Mouse (Mus musculus) CH12.LX (cell line): ENCODE measurements around the gene Dscaml1. TPM values are rescaled to one million over a fixed set of nuclear protein-coding genes. Genes with fewer than 3 reads are reported as not detected.

Experiments
- DNase-seq: peaks from one replicate; pipeline ENCODE4 v3.0.0-alpha.2; 2013; ENCODE audit errors: extremely low read depth
- H3K27ac ChIP-seq: 2 replicates; pipeline ENCODE4 v1.5.1; 2012; ENCODE audit warnings: low read depth, mild to moderate bottlenecking, control low read depth, moderate library complexity; ENCODE audit not compliant: insufficient read depth
- H3K27me3 ChIP-seq: replicated peaks from 2 replicates; pipeline ENCODE3; 2012; ENCODE audit warnings: inconsistent platforms
- H3K36me3 ChIP-seq, 2 experiments: replicated peaks in 1 of 2; 2 replicates each; pipeline versions ENCODE3 to v1.6.1; 2012; ENCODE audit warnings: inconsistent platforms in 1 of 2, low read length in 1 of 2, mild to moderate bottlenecking in 1 of 2, mixed read lengths in 1 of 2, moderate library complexity in 1 of 2; ENCODE audit not compliant: control insufficient read depth in 1 of 2, insufficient read depth in 1 of 2
- H3K4me1 ChIP-seq, 2 experiments: 2 replicates each; pipeline ENCODE4 v1.6.1; 2012; ENCODE audit warnings: inconsistent platforms in 1 of 2, moderate library complexity in 1 of 2; ENCODE audit not compliant: insufficient read depth in 2 of 2, control insufficient read depth in 1 of 2
- H3K4me2 ChIP-seq: 2 replicates; pipeline ENCODE4 v1.6.1; 2012; ENCODE audit warnings: low read depth, mild to moderate bottlenecking, control low read depth; ENCODE audit not compliant: poor library complexity, insufficient read depth, severe bottlenecking
- H3K4me3 ChIP-seq, 3 experiments: fragments of 150-350 bp in 1 of 3; sonication (generic) in 1 of 3; replicated peaks in 1 of 3; 2 replicates each; pipeline versions ENCODE3 to v1.5.1; 2011 to 2012; ENCODE audit warnings: low read depth in 2 of 3, low read length in 2 of 3, mild to moderate bottlenecking in 2 of 3, moderate library complexity in 2 of 3, control low read depth in 1 of 3, improper control_type of control experiment in 1 of 3, inconsistent platforms in 1 of 3, mixed read lengths in 1 of 3; ENCODE audit not compliant: poor library complexity in 1 of 3
- H3K79me2 ChIP-seq: replicated peaks from 2 replicates; pipeline ENCODE4 v1.6.1; 2012; ENCODE audit warnings: mild to moderate bottlenecking, moderate library complexity; ENCODE audit not compliant: control insufficient read depth, poor library complexity, insufficient read depth, severe bottlenecking; ENCODE audit errors: extremely low read depth
- H3K9ac ChIP-seq: 2 replicates; pipeline ENCODE4 v1.6.1; 2012; ENCODE audit warnings: low read depth, mild to moderate bottlenecking, control low read depth, moderate library complexity; ENCODE audit not compliant: insufficient read depth
- H3K9me3 ChIP-seq: replicated peaks from 2 replicates; pipeline ENCODE3; 2012; ENCODE audit warnings: low read length, inconsistent platforms, mixed read lengths
- CHD2 ChIP-seq: IDR thresholded peaks from 2 replicates; pipeline ENCODE4 v1.6.1; 2011; ENCODE audit warnings: low read length, improper control_type of control experiment
- CTCF ChIP-seq, 2 experiments: IDR thresholded peaks in 1 of 2; conservative IDR thresholded peaks in 1 of 2; 2 replicates each; pipeline ENCODE4 v1.5.1; 2011 to 2012; ENCODE audit warnings: low read depth in 2 of 2, low read length in 2 of 2, improper control_type of control experiment in 1 of 2, inconsistent platforms in 1 of 2, mild to moderate bottlenecking in 1 of 2, moderate library complexity in 1 of 2
- ELF1 ChIP-seq: IDR thresholded peaks from 2 replicates; pipeline ENCODE4 v1.6.1; 2014; ENCODE audit warnings: low read depth, mild to moderate bottlenecking, inconsistent platforms, low read length, improper control_type of control experiment
- EP300 ChIP-seq: IDR thresholded peaks from 2 replicates; pipeline ENCODE4 v1.6.1; 2011; ENCODE audit warnings: low read length, improper control_type of control experiment
- IRF4 ChIP-seq: IDR thresholded peaks from 2 replicates; pipeline ENCODE4 v1.6.1; 2014; ENCODE audit warnings: low read depth, mild to moderate bottlenecking, inconsistent platforms, low read length, improper control_type of control experiment
- NELFE ChIP-seq: IDR thresholded peaks from 2 replicates; pipeline ENCODE4 v1.6.1; 2011; ENCODE audit warnings: low read depth, low read length, improper control_type of control experiment
- POLR2AphosphoS2 ChIP-seq: IDR thresholded peaks from 2 replicates; pipeline ENCODE4 v1.6.1; 2011; ENCODE audit warnings: low read depth, low read length, improper control_type of control experiment
- RCOR1 ChIP-seq: conservative IDR thresholded peaks from 2 replicates; pipeline ENCODE4 v1.6.1; 2012; ENCODE audit warnings: low read depth, mild to moderate bottlenecking, inconsistent platforms, low read length, improper control_type of control experiment
- SIN3A ChIP-seq: IDR thresholded peaks from 2 replicates; pipeline ENCODE4 v1.6.1; 2012; ENCODE audit warnings: low read length, improper control_type of control experiment, inconsistent platforms
- TCF12 ChIP-seq: IDR thresholded peaks from 2 replicates; pipeline ENCODE4 v1.6.1; 2014; ENCODE audit warnings: low read depth, mild to moderate bottlenecking, inconsistent platforms, low read length, improper control_type of control experiment
- dilution Hi-C: fragments of 300-500 bp; cut with MboI; formaldehyde crosslinking; loops from 2 replicates; pipeline ENCODE4 v1.14.3; 2020; ENCODE audit warnings: low sequenced_read_pairs; ENCODE audit not compliant: extremely low pct_unique_long_range_greater_than_20kb, extremely low pct_ligation_motif_present
- in situ Hi-C: fragments of 300-500 bp; cut with MboI; formaldehyde crosslinking; loops from 3 replicates; pipeline ENCODE4 v1.14.3; 2019; ENCODE audit warnings: low sequenced_read_pairs, low pct_ligation_motif_present, low pct_unique_long_range_greater_than_20kb, mixed read lengths
- polyA plus RNA-seq: library from polyadenylated mRNA; unstranded; fragments of >175 nt; gene quantifications from 2 replicates; pipeline ENCODE4 v1.2.1, GENCODE M21; 2012; ENCODE audit warnings: low read depth; ENCODE audit not compliant: insufficient read length
- total RNA-seq, 2 experiments: library from RNA; depleted of rRNA; stranded (reverse); fragments of 300-350 nt in 1 of 2; fragments of >200 nt in 1 of 2; gene quantifications; 2 replicates each; pipeline ENCODE4 v1.2.3; 2012 to 2014

Dscaml1 gene
- total and polyA plus RNA-seq, 3 experiments = not detected

GRCm38 (mm10) chr9:45651078-45651809 lies 224.8 kb downstream of the Dscaml1 start:
- H3K4me2 ChIP-seq = no peak overlapping the region
- H3K4me1 ChIP-seq = no peaks in the 10 kb centered on the region
- no peak for TF ChIP-seq ELF1
- TF ChIP-seq, all 38 proteins: peak for 0
- peaks cover 90% of the 10 kb centered on the region for H3K27me3 ChIP-seq
- H3K9ac ChIP-seq = no peak overlapping the region
- DNase-seq = no peak
- no peak overlapping the region for H3K4me3 ChIP-seq
- in situ Hi-C loops = no loop called here
- no peak overlapping the region for H3K27ac ChIP-seq
- H3K36me3 ChIP-seq = no peaks in the 10 kb centered on the region
- dilution Hi-C loops = no loop called here
- H3K9me3 ChIP-seq = peaks cover 9% of the 10 kb centered on the region
- H3K79me2 ChIP-seq = no peaks in the 10 kb centered on the region

GRCm38 (mm10) chr9:45651810-45652177 lies 225.4 kb downstream of the Dscaml1 start:
- Histone ChIP-seq H3K27me3 (peaks cover 92% of the 10 kb centered on the region), H3K9ac (no peak overlapping the region), H3K79me2 (no peaks in the 10 kb centered on the region), H3K4me1 (no peaks in the 10 kb centered on the region), H3K4me3 (no peak overlapping the region), H3K4me2 (no peak overlapping the region), H3K27ac (no peak overlapping the region), H3K36me3 (no peaks in the 10 kb centered on the region), H3K9me3 (peaks cover 4% of the 10 kb centered on the region)
- dilution Hi-C loops = no loop called here
- in situ Hi-C loops = no loop called here
- no peak for TF ChIP-seq CTCF (conservative IDR thresholded peaks at IDR 0.05 in 1 of 2, IDR thresholded peaks at IDR 0.05 in 1 of 2; ENCODE audit: low read depth in 2 of 2, low read length in 2 of 2)
- no peak for TF ChIP-seq EP300
- no peak for TF ChIP-seq POLR2AphosphoS2
- TF ChIP-seq IRF4 = no peak
- no peak for TF ChIP-seq TCF12
- TF ChIP-seq CHD2 = no peak
- no peak for TF ChIP-seq RCOR1
- no peak for TF ChIP-seq NELFE
- DNase-seq = no peak

- DNase-seq = no peak
- H3K4me3 ChIP-seq = no peak overlapping the region
- TF ChIP-seq IRF4 = no peak
- no peak for TF ChIP-seq CHD2
- TF ChIP-seq SIN3A = no peak
- peaks cover 69% of the 10 kb centered on the region for H3K27me3 ChIP-seq
- H3K4me1 ChIP-seq = no peaks in the 10 kb centered on the region
- peaks cover 2% of the 10 kb centered on the region for H3K9me3 ChIP-seq
- no peaks in the 10 kb centered on the region for H3K36me3 ChIP-seq
- H3K4me2 ChIP-seq = no peak overlapping the region
- no peak overlapping the region for H3K9ac ChIP-seq
- H3K27ac ChIP-seq = no peak overlapping the region
- dilution Hi-C loops = no loop called here
- in situ Hi-C loops = no loop called here
- no peaks in the 10 kb centered on the region for H3K79me2 ChIP-seq
Measured at GRCm38 (mm10) chr9:45657172-45658062, 231.0 kb downstream of the Dscaml1 start.
